Mouse (Mus musculus) ES-Bruce4 (cell line): ENCODE results near the gene Rhof.

Experiments used
- CTCF ChIP-seq: IDR thresholded peaks from one replicate; pipeline ENCODE4 v1.8.1; 2011; ENCODE audit warnings: low read depth, low read length
- EP300 ChIP-seq: IDR thresholded peaks from 2 replicates; pipeline ENCODE4 v1.6.1; 2011; ENCODE audit warnings: low read depth, low read length; ENCODE audit not compliant: insufficient read depth
- POLR2A ChIP-seq: IDR thresholded peaks from one replicate; pipeline ENCODE4 v1.8.1; 2011; ENCODE audit warnings: low read length; ENCODE audit not compliant: insufficient read depth

GRCm38 (mm10) chr5:123068115-123068514 lies 64.4 kb downstream of the Rhof start, which contains the start of gene Tmem120b:
- TF ChIP-seq EP300: no peak
- TF ChIP-seq CTCF: no peak
- TF ChIP-seq POLR2A: no peak
